Mouse (Mus musculus): ENCODE measurements at regions not wholly inside any gene's neighbourhood (a gene's known extent, or its start where the extent isn't known, plus 50 kb on each side); places are given as distances from the start of the nearest gene placed in this dataset.

DNA sequence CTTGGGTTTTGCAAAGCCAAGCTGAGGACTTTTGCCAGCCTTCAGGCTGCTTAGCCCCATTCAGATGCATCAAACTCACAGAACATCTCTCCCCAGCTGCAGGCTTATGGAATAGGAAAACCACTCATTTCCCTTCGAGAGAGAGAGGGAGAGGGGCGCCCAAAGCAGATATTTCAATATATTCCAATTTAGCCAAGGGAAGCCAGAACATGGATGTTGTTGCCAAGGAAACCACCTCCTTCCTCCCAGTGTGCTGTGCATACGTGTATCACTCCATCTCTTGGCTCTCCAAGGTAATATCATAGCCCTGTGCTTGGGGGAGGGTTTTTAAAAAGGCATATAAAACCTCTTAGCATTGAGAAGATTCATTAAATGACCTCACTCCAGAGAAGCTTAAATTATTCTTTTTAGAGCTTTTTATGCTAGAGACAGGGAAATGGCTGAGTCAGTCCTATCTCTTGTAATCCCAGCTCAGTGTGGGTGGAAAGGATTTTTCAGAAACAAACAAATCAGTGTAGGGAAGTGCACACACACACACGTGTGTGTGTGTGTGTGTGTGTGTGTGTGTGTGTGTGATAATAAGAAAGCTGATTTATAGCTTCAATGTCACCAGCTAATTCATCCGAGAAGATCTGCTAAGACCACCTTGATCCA, 245.1 kb downstream of the Rps24 start:
- DNase-seq (ENCODE audit: low read depth, low spot score): no peak

DNA sequence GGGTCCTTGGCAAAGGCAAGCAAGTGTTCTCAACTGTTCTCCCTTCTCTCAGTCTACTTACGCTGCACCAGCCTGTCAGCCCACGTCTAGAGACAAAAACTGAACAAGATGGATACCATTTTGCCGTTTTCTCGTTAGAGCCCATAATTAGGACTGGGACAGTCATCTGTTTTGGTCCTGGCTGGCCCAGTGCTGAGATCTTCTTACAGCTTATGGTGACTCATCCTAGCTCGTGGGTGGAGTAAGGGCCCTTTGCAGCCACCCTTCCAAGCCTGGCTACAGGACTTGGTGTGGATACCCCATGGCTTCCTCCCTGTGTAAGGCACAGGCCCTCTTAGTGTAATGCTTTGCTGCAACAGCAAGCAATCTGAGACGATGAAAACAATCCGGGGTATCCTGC, 246.4 kb downstream of the Rps24 start:
- no peak for DNase-seq (ENCODE audit: low read depth, low spot score)

DNA sequence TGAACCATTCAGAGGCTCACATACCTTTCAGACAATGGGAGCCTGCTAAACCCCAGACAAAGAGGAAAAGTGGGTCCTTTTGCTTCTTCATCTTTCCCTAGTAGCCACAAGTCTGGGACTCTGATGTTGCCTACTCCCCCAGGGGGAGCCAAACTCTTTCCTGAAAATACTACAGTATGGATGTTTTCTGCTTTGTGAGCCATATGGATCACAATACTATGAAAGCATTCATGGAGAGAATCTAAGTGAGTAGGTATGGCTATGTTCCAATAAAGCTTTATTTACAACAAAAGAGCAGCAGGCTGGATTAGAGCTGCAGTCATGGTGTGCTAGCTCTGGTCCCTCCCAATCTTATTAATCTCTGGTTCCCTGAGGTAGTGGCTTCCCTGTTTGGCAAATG, 251.9 kb downstream of the Rps24 start:
- peak; percentile 18 for DNase-seq (ENCODE audit: low read depth, low spot score)

DNA sequence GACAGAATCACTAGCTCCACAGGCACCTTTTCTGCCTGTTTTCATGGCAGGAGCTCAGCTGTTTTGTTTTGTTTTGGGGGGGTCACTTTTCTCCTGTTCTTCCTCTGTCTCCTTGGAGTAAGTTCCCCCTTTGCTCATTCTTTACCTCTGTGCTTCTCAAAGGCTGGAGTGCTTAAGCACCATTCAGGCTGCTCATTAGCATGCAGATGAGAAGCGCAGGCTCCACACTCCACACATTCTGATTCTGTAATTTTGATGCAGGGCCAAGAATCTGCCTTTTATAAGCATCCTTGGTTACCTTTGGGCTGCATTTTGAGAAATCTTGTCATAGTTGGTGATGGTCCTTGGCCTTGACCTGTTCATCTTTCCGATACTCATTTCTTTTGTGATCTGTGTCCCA, 257.5 kb downstream of the Rps24 start:
- no peak for DNase-seq (ENCODE audit: low read depth, low spot score)

DNA sequence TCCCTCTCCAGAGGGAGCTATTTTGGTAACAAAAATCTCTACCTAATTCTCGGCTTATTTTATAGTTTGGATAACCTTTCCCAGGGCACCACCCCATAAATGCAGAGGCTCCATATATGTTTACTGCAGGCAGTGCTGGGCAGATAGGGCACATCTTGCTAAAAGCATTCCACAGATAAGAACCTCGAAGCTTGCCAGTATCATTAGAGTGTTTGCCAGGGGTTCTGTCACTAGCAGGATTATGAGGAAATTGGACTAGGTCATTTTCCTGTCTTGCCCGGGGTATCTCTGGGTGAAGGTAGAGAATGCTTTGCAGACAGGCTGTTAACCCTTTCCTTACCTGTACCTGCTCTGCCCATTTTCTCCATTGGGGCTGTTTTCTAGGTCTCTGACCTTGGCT, 258.8 kb downstream of the Rps24 start:
- DNase-seq (ENCODE audit: low read depth, low spot score): no peak

DNA sequence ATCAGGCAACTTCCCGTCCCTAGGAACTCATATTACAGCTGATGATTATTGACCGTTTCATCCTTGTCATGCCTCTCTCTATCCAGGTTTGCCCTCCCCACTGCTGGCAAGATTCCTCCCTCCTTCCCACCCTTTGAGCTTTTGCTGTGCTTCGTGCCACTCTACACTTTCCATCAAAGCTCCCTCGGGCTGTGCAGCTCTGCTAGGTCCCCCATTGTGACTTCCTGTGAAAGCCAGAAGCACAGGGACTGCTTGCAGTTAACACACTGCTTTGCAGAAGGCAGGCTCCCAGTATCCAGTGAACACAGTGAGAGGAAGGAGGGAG, 260.5 kb downstream of the Rps24 start:
- no peak for DNase-seq (ENCODE audit: low read depth, low spot score)

DNA sequence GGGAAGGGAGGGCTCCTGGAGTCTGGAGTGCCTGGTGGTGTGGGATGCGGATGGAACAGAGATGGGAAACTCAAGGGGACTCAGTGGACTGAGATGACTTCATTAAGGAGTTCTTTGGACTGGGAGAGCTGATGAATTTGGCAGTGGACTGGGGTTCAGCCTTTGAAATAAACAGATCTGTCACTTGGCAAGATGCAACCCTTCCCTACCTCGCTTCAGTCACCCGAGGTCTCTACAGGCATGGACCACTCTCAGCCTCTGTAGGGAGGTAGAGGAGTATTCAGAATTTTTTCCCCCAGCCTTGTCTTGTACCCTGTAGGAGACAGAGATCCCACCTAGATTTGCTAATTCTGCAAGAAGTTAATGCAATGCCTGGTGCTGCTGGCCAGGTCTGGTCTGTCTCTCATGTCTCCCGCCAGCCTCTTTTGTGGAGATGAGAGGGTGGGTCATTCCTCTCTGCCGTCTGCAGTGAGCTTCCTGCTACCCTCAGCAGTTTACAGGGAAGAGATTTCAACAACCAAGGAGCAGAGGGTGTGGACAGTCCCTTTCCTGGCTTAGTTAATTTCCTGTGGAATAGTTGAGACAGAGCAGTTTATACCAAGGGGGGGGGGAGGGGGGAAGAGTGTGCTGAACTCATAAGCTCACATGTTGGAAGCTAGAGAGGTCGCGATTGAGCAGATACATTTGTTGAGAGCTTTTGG, 261.0 kb downstream of the Rps24 start:
- DNase-seq (ENCODE audit: low read depth, low spot score): no peak

DNA sequence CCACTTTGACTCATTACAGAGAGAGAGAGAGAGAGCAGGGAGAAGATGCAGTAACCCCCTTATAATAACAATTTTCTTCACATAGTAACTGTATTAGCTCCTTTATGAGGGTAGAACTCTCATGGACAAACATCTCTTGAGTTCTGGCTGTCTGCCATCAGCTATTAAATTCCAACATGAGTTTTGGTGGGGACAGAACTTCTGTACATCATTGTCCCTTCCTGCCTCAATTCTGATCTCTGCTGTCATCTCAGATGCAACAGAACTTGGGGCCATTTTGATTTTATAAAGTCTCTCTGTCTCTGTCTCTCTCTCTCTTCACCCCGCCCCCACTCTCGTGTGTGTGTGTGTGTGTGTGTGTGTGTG, 261.6 kb downstream of the Rps24 start:
- DNase-seq (ENCODE audit: low read depth, low spot score): no peak

DNA sequence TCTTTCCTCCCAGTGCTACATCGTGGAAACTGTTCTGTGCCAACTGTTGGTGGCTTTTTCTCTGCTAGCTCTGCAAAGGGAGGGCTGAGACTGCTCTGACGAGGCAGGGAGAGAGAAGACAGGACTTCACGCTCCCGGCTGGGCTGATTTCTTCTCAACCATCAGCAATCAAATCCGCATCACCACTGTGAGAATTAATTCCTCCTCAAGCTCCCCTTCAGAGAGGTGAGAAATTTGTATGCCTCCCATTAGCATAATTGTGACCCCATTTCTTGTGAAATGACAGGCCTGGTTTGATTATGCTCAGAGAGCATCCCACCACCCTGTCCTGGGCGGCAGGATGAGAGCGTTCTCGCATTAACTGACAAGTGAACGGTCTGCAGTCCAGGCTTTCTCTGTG, 262.4 kb downstream of the Rps24 start:
- no peak for DNase-seq (ENCODE audit: low read depth, low spot score)

DNA sequence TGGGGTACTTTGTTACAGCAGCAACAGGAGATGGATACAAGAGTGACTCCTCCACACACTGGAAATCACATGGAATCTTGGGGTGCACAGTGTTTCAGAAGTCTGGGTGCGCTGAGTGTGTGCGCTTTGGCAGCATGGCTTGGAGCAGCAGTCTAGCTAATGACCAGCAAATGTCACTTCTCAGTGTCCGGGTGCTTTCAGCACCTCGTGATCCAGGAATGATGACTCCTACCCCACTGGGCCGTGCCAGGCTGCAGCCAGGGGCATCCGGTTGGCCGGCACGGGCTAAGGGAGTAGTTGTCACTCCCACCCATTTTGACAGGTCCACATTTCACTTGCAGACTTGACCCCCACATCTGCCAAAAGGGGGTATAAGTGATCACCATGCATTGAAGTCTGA, 264.3 kb downstream of the Rps24 start:
- no peak for DNase-seq (ENCODE audit: low read depth, low spot score)

DNA sequence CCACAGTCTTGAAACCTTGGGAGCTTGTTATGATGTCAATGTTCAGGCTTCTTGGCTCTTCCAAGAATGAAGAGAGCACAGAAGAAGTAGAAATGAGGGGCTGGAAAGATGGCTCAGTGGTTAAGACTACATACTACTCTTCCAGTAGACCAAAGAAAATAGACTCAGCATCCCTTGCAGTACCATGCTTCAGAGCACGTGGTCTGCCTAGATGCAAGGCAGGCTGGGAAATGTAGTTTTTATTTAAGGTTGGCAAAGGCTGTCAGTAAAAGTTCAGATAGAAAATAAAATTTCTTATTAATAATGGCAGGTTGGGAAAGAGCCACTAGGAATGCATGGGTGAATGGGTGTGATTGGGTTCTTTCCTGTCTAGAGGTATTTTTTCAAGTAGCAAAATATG, 267.8 kb downstream of the Rps24 start:
- no peak for DNase-seq (ENCODE audit: low read depth, low spot score)

DNA sequence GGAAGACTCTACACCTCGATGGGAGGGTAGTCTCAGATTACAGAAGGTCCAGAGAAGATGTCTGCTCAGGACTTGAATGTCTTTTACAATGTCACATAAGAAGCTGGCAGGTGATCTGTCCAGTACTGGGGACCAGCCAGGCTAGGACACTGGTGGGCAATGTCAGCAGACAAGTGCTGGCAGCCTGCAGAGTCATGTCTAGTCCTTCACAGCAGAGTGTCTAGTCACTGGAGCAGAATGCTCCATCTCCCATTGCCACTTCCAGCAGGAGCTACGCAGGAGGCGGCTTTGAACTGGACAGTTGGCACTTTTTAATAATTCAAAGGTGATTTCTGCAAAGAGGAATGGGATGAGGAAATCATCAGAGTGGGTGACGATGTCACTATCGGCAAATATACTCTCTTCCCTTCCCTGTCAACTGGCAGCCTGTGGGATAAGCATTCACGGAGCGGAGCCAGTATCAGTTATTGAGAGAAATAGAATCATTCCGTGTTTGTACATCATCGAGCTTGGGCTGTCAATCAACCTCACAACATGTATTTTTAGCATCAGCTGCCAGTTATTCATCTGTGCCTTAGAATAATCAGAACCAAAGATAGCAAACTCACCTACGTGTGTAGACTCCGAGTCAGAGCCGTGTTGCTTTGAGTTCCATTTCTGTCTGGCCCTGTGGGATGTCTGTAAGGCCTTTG, 268.6 kb downstream of the Rps24 start:
- DNase-seq (ENCODE audit: low read depth, low spot score): no peak

DNA sequence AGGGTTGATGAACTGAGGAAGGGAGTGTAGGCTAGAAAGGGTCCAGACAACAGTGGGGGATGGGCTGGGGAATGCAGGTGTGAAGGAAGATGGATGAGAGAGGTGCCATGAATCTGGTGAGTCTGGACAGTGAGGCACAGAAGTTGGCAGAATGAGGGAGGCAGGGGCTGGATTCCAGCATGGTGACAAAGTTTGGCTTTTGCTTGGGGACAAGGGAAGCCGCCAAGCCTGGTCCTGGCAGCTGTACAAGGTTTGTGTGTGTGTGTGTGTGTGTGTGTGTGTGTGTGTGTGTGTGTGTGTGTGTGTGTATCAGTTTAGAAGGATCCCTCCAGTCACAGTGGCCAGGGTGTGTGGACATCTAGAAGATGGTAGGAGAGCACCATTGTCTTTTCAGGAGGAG, 270.4 kb downstream of the Rps24 start:
- DNase-seq (ENCODE audit: low read depth, low spot score): peak; percentile 12

DNA sequence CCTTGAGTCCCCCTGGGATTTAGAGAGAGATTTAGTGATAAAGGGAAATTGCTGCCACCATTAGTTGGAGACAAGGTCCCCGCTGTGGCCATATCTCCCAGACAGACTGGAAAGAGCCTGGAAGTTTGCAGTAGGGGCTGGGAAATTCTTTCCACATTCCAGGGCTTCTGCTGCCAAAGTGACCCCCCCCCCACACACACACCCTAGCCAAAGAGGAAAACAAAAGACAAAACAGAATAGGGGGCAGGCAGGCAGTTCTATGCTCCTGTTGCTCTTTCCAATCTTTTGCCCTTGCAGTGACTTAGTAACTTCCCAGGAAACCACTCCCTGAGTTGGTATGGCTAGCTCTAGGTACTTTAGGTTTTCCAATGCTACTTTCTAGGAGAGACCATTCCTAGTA, 270.9 kb downstream of the Rps24 start:
- peak; percentile 92 for DNase-seq (ENCODE audit: low read depth, low spot score)

DNA sequence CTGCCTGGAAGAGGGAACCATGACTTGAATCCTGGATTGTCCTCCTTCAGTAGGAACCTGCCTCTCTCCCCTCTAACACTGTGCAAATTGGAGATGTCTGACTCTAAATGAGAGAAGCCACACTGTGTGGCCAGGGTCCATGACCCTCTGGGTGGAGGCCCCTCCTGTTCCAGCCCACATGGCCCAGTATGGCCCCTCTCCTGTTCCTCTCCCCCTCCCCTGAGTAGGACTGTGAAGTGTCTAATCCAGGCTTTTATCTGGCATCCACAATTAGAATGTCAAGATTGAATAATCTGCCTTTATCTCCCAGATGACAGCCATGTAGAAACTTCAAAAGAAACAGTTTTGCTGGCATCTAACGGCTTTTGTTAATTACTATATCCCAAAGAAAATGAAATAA, 274.0 kb downstream of the Rps24 start:
- no peak for DNase-seq (ENCODE audit: low read depth, low spot score)

DNA sequence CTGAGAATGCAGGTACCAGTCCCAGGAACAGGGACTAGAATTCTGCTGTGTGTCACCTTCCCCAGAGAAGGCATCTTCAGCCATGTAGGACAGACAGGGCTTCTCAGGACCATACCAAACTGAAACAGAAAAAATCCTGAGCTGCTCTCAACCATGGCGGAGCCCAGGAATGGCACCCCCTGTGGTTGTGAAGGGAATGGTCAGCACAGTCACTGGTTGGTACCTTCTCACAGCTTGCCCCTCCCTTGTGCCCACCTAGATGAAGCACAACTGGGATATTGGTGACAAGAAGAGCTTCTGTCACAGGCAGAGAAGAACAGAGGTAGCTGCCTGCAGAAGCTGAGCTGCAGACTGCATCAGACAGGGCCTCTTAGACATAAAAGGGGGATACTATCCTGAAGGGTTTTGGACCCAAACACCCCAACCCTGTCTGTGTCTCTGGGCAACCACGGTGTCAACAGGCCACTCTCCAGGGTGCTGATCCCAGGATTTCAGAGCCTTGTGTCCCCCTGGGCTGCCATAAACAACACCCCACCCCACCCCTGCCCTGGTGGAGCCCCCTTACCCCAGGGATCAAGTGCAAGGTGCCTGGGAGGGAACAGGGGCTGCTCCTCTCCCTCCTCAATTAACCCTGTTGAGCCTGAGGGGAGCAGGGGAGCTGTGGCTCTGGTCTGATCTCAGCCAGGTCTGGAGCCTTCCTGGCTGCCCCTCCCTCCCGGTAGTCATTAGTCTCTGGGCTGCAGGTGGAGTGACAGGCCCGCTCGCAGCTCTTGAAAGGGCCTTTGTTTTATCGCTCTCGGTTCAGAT, 275.7 kb downstream of the Rps24 start:
- peak; percentile 55 for DNase-seq (ENCODE audit: low read depth, low spot score)

DNA sequence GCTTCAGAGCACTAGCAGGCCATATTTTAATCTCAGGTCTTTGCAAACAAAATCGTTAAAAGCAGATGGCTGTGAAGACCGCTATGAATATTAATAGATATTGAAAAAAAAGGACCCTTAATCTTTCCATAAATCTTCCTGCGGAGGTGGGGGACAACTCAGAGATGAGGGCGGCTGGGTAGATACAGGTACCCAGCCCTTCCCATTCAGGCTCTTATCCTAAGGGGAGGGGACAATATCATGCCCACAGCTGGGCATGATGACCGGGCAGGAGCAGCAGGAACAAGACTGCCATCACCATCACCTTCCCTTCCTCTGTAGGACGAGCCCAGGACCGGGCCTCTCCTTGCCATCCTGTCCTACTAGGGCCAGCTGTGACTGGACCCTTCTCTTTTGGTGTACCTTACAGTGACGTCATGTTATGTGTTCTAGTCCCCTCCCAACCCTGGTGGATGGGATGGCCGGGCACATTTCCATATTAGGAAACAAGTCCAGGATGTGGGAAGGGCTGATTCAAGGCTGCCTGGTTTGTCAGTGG, 276.4 kb downstream of the Rps24 start:
- no peak for DNase-seq (ENCODE audit: low read depth, low spot score)

DNA sequence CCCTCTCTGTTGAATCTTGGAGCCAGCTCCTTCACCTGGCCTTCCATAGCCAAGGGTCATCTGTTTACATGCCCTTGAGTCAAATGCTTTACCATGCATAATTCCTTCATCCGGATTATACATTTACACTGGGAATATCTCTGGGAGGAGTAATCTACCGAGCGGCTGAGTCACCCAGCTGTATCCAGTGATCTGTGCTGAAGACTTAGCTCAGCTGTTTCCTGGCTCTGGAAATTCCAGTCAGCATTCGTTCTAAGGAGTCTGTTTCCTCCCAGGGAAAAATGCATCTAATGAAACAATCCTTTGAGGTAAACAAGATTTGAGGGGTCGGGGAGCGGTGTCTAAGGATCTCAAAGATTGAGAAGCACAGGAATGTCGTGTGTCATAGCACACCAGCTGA, 276.9 kb downstream of the Rps24 start:
- DNase-seq (ENCODE audit: low read depth, low spot score): peak; percentile 35

DNA sequence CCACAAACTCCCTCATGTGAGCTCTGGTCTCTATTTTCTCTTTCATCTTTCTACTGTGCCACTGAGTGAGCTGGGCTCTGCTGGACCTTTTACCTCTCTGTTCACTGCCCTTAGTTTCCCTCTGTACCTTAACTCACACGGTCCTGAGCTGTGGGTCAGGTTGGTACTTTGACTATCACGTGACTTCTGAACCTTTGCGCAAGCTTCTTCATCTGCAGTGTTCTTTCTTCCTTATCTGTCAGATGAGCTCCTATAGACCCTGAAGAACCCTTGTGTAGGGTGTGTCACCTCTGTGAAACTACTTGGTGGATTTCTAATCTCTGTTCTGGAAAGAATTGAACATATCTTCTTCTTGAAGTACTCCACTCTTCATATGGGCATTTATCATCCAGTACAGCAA, 279.3 kb downstream of the Rps24 start:
- no peak for DNase-seq (ENCODE audit: low read depth, low spot score)

DNA sequence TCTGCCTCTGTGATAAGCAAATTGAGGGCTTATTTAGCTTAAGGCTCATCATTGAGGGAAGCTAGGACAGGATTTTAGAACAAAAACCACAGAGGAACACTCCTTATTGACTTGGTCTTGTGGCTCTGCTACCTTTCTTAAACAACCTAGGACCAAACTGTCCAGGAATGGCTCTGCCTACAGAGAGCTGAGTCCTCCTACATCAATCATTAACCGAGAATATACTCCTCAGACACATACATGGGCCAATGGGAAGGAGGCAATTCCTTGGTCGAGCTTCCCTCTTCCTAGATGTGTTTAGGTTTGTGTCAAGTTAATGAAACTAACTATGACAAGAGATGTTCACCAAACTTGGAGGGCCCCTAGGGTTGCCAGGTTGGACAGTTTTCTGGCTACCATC, 279.8 kb downstream of the Rps24 start:
- DNase-seq (ENCODE audit: low read depth, low spot score): no peak

DNA sequence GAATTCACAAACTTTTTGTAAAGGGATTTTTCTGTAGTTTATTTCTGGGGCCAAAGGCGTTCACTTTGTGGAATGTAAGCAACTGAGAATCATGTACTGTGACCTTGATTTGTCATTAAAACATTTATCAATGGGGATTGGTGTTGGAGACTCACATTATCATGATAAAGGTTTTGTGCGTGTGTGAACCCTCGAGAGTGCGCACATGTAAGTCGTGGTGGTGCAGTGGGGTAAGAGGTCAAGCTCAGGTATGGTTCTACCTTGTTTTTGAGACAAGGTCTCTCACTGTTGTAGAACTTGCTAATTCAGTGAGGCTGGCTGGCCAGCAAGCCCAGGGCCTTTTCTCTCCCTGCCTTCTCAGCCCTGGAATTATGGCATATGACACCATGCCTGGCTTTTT, 280.4 kb downstream of the Rps24 start:
- DNase-seq (ENCODE audit: low read depth, low spot score): peak; percentile 51

DNA sequence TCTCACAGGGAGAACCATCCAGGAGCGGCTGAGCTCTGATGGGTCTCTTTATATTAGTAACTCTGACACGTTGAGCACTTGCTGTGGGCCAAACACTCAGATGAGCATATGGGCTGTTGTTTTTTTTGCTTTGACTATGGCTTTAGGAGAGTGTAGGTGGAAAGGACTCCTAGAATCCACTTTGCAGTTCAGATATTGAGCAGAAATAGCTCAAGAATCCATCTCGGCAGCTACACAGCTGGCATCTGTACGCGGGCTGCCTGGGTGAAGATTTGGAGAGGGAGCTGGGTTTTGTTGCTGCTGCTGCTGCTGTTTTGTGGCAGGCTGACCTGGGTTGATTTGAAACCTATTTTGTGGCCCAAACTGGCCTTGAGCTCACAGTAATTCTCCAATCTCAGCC, 281.0 kb downstream of the Rps24 start:
- no peak for DNase-seq (ENCODE audit: low read depth, low spot score)

All from R1 (cell line).